Mouse (Mus musculus) liver, adult 2 months (tissue): ENCODE results near the gene Rps6ka2.

Experiments
- CTCF ChIP-seq: fragments of 200-500 bp; IDR thresholded peaks from 2 replicates; pipeline ENCODE4 v1.5.1; 2011; ENCODE audit warnings: low read depth, low read length, control low read depth
- POLR2A ChIP-seq: fragments of 200-500 bp; IDR thresholded peaks from 2 replicates; pipeline ENCODE4 v1.6.1; 2011; ENCODE audit warnings: low read length, control low read depth; ENCODE audit not compliant: insufficient read depth; ENCODE audit errors: extremely low read depth

DNA sequence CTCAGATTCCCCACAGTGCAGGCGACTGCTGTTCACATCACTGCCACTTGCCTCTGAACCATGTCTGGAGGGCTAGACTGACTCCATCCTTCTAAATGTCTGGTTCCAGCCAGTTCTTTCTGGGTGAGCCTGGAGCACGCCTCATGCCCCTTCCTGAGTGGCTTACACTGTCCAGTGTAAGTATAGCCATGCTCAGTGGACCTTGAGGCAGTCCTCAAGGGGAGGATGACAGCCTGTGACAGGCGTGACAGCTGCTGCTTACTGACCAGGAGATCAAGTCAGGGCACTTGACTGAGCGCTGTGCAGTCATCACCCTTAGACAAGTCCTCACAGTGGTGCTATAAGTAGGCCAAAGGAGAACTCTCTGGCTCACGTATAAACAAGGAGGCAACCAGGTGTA, 94.7 kb downstream of the Rps6ka2 start:
- TF ChIP-seq POLR2A (no peak), CTCF (no peak)
